Mouse (Mus musculus): ENCODE data around the gene Tmx4.
A peak's percentile ranks its signal among the peaks of the same experiment; 100 is the strongest.
"Not testable (repeated sequence)": the region's sequence is repeated elsewhere in the genome, so short reads cannot be mapped to it uniquely, and the experiment has no call there.

Gene Tmx4

GRCm38 (mm10) chr2:134643514-134644300, at the start of gene Tmx4:
Gene Tmx4 (minus strand): TSS chr2:134644145.
- peak; percentile 99 for DNase-seq (ENCODE audit: low spot score in 2 of 2)

GRCm38 (mm10) chr2:134692125-134692524, 48.2 kb upstream of the Tmx4 start:
- no peak for DNase-seq (ENCODE audit: low spot score in 2 of 2)

GRCm38 (mm10) chr2:134691055-134691454, 47.1 kb upstream of the Tmx4 start:
- no peak for DNase-seq (ENCODE audit: low spot score in 2 of 2)

- DNase-seq (ENCODE audit: low spot score in 2 of 2), result no peak
Observed at GRCm38 (mm10) chr2:134682326-134682725, 38.4 kb upstream of the Tmx4 start.

- no peak for DNase-seq (ENCODE audit: low spot score in 2 of 2)
Observed at GRCm38 (mm10) chr2:134681271-134681961, 37.5 kb upstream of the Tmx4 start.

GRCm38 (mm10) chr2:134679567-134679966, 35.6 kb upstream of the Tmx4 start:
- DNase-seq (ENCODE audit: low spot score in 2 of 2), result no peak

GRCm38 (mm10) chr2:134675465-134675864, 31.5 kb upstream of the Tmx4 start:
- DNase-seq (ENCODE audit: low spot score in 2 of 2), result no peak

- DNase-seq (ENCODE audit: low spot score in 2 of 2), result peak; percentile 56 to 77
Observed at GRCm38 (mm10) chr2:134673604-134674003, 29.7 kb upstream of the Tmx4 start.

GRCm38 (mm10) chr2:134656477-134656876, 12.5 kb upstream of the Tmx4 start:
- no peak for DNase-seq (ENCODE audit: low spot score in 2 of 2)

GRCm38 (mm10) chr2:134654668-134655067, 10.7 kb upstream of the Tmx4 start:
- DNase-seq (ENCODE audit: low spot score in 2 of 2), result no peak

- no peak for DNase-seq (ENCODE audit: low spot score in 2 of 2)
Observed at GRCm38 (mm10) chr2:134652759-134653158, 8.8 kb upstream of the Tmx4 start.

GRCm38 (mm10) chr2:134648999-134649398, 5.1 kb upstream of the Tmx4 start:
- DNase-seq (ENCODE audit: low spot score in 2 of 2), result no peak

- no peak for DNase-seq (ENCODE audit: low spot score in 2 of 2)
Observed at GRCm38 (mm10) chr2:134645752-134646151, 1.8 kb upstream of the Tmx4 start.

- DNase-seq (ENCODE audit: low spot score in 2 of 2), result no peak
Observed at GRCm38 (mm10) chr2:134645166-134645565, 1.2 kb upstream of the Tmx4 start.

- no peak for DNase-seq (ENCODE audit: low spot score in 2 of 2)
Observed at GRCm38 (mm10) chr2:134644301-134644912, 462 bp upstream of the Tmx4 start.

- DNase-seq (ENCODE audit: low spot score in 2 of 2), result no peak
Observed at GRCm38 (mm10) chr2:134642377-134642776, 1.6 kb downstream of the Tmx4 start.

- DNase-seq (ENCODE audit: low spot score in 2 of 2), result no peak
Observed at GRCm38 (mm10) chr2:134641372-134641771, 2.6 kb downstream of the Tmx4 start.

- no peak for DNase-seq (ENCODE audit: low spot score in 2 of 2)
Observed at GRCm38 (mm10) chr2:134640398-134640797, 3.5 kb downstream of the Tmx4 start.

GRCm38 (mm10) chr2:134628541-134628940, 15.4 kb downstream of the Tmx4 start:
- not testable (repeated sequence) for DNase-seq (ENCODE audit: low spot score in 2 of 2)

GRCm38 (mm10) chr2:134604935-134605334, 39.0 kb downstream of the Tmx4 start:
- DNase-seq (ENCODE audit: low spot score in 2 of 2), result no peak

- no peak for DNase-seq (ENCODE audit: low spot score in 2 of 2)
Observed at GRCm38 (mm10) chr2:134591081-134591694, 52.8 kb downstream of the Tmx4 start.

- no peak for DNase-seq (ENCODE audit: low spot score in 2 of 2)
Observed at GRCm38 (mm10) chr2:134585243-134585642, 58.7 kb downstream of the Tmx4 start.

Data from spleen, postnatal 4 days (tissue).